16 mouse cellular contexts compared by ENCODE assay signal in genomic region chr16:73368607-73369233, GRCm38 (mm10).
A peak's percentile ranks its signal among the peaks of the same experiment; 100 is the strongest.
DNase-seq lines count a peak whose midpoint lies in the region; ATAC-seq lines count a peak whose summit lies in the region.
"Had no signal": no experiment of that assay in that cellular context is flagged by ENCODE, and none has a peak within 500 bp of the region (broad histone marks: within the 10 kb centered on the region; RNA-seq: fewer than 3 reads in every experiment).

No protein-coding gene starts in this region.

- peak overlapping the region; percentile 41; the same call in 1 of the 2 replicates for H3K4me2 ChIP-seq in stomach, embryonic 16.5 days (ENCODE audit: low read depth, low read length)
- H3K4me2 ChIP-seq: liver, embryonic 12.5 days had no signal

- peaks cover 14% of the 10 kb centered on the region for H3K4me1 ChIP-seq in midbrain, embryonic 10.5 days
- peaks cover 7% of the 10 kb centered on the region for H3K4me1 ChIP-seq in stomach, embryonic 16.5 days (ENCODE audit: control insufficient read depth, insufficient read depth, low read length)
- H3K4me1 ChIP-seq: intestine, embryonic 15.5 days; liver, embryonic 12.5 days had no signal

- H3K9me3 ChIP-seq in midbrain, embryonic 10.5 days (replicated peaks) = no peaks in the 10 kb centered on the region
- H3K9me3 ChIP-seq in stomach, embryonic 16.5 days (replicated peaks; ENCODE audit: control insufficient read depth, low read length) = no peaks in the 10 kb centered on the region; the same call in 1 of the 2 replicates
- H3K9me3 ChIP-seq: intestine, embryonic 15.5 days; liver, embryonic 12.5 days had no signal

- peak; percentile 60 for ATAC-seq in frontal cortex, adult (ENCODE audit: low TSS enrichment)
- no peak for ATAC-seq in stomach, embryonic 16.5 days (ENCODE audit: insufficient read depth, low FRiP score)
- no peak for ATAC-seq in megakaryocyte progenitor cell, adult 5-6 weeks (replicated peaks; ENCODE audit: poor library complexity)
- ATAC-seq: intestine, embryonic 15.5 days; liver, embryonic 12.5 days had no signal

- H3K9ac ChIP-seq in stomach, embryonic 16.5 days (ENCODE audit: low read length) = no peak overlapping the region
- H3K9ac ChIP-seq: intestine, embryonic 15.5 days; liver, embryonic 12.5 days had no signal

- no peaks in the 10 kb centered on the region for H3K27me3 ChIP-seq in midbrain, embryonic 10.5 days (ENCODE audit: low read depth, poor library complexity, severe bottlenecking)
- no peaks in the 10 kb centered on the region for H3K27me3 ChIP-seq in stomach, embryonic 16.5 days (ENCODE audit: control insufficient read depth, insufficient read depth, low read length)
- H3K27me3 ChIP-seq: intestine, embryonic 15.5 days; liver, embryonic 12.5 days had no signal

- 42% methylated on average over 10 of the region's 10 CpGs for WGBS in midbrain, embryonic 10.5 days
- 53% methylated on average over 10 of the region's 10 CpGs for WGBS in stomach, embryonic 16.5 days

- DNase-seq in frontal cortex, postnatal 25 days (ENCODE audit: low spot score in 2 of 2) = no peak
- peak; percentile 9 for DNase-seq in right cerebral cortex, postnatal 4 days
- no peak for DNase-seq in right cerebral cortex, postnatal 25 days
- DNase-seq in midbrain, embryonic 10.5 days (ENCODE audit: low spot score) = no peak
- DNase-seq in adrenal gland, postnatal 36 days = no peak
- DNase-seq: adrenal gland, postnatal 10 days; cerebellum, adult 18-20 months; gastrocnemius, adult 2 months; layer of hippocampus, postnatal 36 days; lung, postnatal 36 days had no signal

- H3K36me3 ChIP-seq in midbrain, embryonic 10.5 days = no peaks in the 10 kb centered on the region
- no peaks in the 10 kb centered on the region for H3K36me3 ChIP-seq in stomach, embryonic 16.5 days (ENCODE audit: control insufficient read depth, insufficient read depth, low read length)
- H3K36me3 ChIP-seq: G1E; intestine, embryonic 15.5 days; liver, embryonic 12.5 days had no signal

- peak overlapping the region; percentile 61 for H3K27ac ChIP-seq in midbrain, embryonic 10.5 days (replicated peaks)
- no peak overlapping the region for H3K27ac ChIP-seq in stomach, embryonic 16.5 days (ENCODE audit: low read length)
- H3K27ac ChIP-seq: gastrocnemius, adult 2 months; intestine, embryonic 15.5 days; liver, embryonic 12.5 days had no signal

- no peak overlapping the region for H3K4me3 ChIP-seq in midbrain, embryonic 10.5 days
- H3K4me3 ChIP-seq in stomach, embryonic 16.5 days (replicated peaks; ENCODE audit: low read length) = no peak overlapping the region
- H3K4me3 ChIP-seq: gastrocnemius, adult 2 months; intestine, embryonic 15.5 days; liver, embryonic 12.5 days had no signal
